ENCODE assay signal across 8 mouse cellular contexts in genomic region chr2:28751658-28752057, GRCm38 (mm10). TPM values are rescaled to one million over a fixed set of nuclear protein-coding genes. Genes with fewer than 3 reads are reported as not detected.
A peak's percentile ranks its signal among the peaks of the same experiment; 100 is the strongest.
DNase-seq lines count a peak whose midpoint lies in the region; ATAC-seq lines count a peak whose summit lies in the region.

No protein-coding gene starts in this region.

- 13% methylated on average over 17 of the region's 17 CpGs for WGBS in heart, embryonic 10.5 days
- WGBS in macrophage (ENCODE audit: missing documents): 7% methylated on average over 17 of the region's 17 CpGs

- intact Hi-C loops in heart, postnatal 14 days (cut with DNase I): no loop called here

- no peaks in the 10 kb centered on the region for H3K36me3 ChIP-seq in heart, embryonic 10.5 days
- H3K36me3 ChIP-seq in macrophage (ENCODE audit: inconsistent target): no peaks in the 10 kb centered on the region

- H3K9me3 ChIP-seq in heart, embryonic 10.5 days: no peaks in the 10 kb centered on the region

- H3K27me3 ChIP-seq in heart, embryonic 10.5 days (ENCODE audit: insufficient read depth, poor library complexity, severe bottlenecking): peaks cover 63% of the 10 kb centered on the region

- no peaks in the 10 kb centered on the region for H3K79me2 ChIP-seq in macrophage (ENCODE audit: inconsistent target)

- DNase-seq in heart, embryonic 10.5 days (ENCODE audit: low spot score): no peak
- no peak for DNase-seq in heart, postnatal 14 days
- DNase-seq in CD4-positive helper T cell, adult 2 months (ENCODE audit: low read depth, low spot score): peak; percentile 13
- no peak for DNase-seq in Muller cell, postnatal 12 days (ENCODE audit: inconsistent ontology term)
- no peak for DNase-seq in spleen, postnatal 4 days (ENCODE audit: low spot score in 2 of 2)
- DNase-seq in left cerebral cortex, adult 9 months (ENCODE audit: low spot score in 2 of 2): no peak

- ATAC-seq in granulocyte monocyte progenitor cell, adult 5-6 weeks (replicated peaks; ENCODE audit: poor library complexity, severe bottlenecking): 0 out of 2 replicates have a peak, but pooled peaks have one; percentile 28

- peaks cover 20% of the 10 kb centered on the region for H3K4me1 ChIP-seq in heart, embryonic 10.5 days

- peak overlapping the region; percentile 58 for H3K4me3 ChIP-seq in heart, embryonic 10.5 days
- peak overlapping the region; percentile 14; the same call in 1 of the 2 replicates for H3K4me3 ChIP-seq in macrophage (ENCODE audit: inconsistent target)

- no peak overlapping the region for H3K27ac ChIP-seq in heart, embryonic 10.5 days
- H3K27ac ChIP-seq in macrophage: no peak overlapping the region

RNA-seq across cellular contexts. Expression of gene Ak8, which starts 51.7 kb away (rescaled TPM):
- 0.55 and 1.1 TPM in 2 replicates for polyA plus RNA-seq in heart, embryonic 10.5 days (2016; fragmentation: Nextera tagmentation; extraction: Ambion mirVana)
- under 1 TPM in 1 of 2 experiments, not detected in 1; 0.24 TPM for total RNA-seq in heart, postnatal 14 days (2021)
- total RNA-seq in granulocyte monocyte progenitor cell, adult 5-6 weeks (2014; fragmentation: Nextera tagmentation): not detected in 2 replicates
- not detected in 2 replicates for total RNA-seq in granulocyte monocyte progenitor cell, adult 5-6 weeks (2017)
- 10 to 100 TPM in 19 of 26 experiments, 1 to 10 TPM in 7; 1.3 to 48.3 (median 15.5) TPM for total RNA-seq in macrophage (2018; cell fraction: chromatin; rRNA removed)
- 10 to 100 TPM in 20 of 26 experiments, 1 to 10 TPM in 6; 8.2 to 14.8 (median 11.6) TPM for total RNA-seq in macrophage (2018; cell fraction: cytosol; rRNA removed)
- total RNA-seq in macrophage (2018; cell fraction: nucleus; rRNA removed): 10 to 100 TPM in 7 of 26 experiments, 1 to 10 TPM in 19; 1.3 to 15.8 (median 6.4) TPM
- polyA plus RNA-seq in macrophage (2018): 5.3 to 14.5 TPM (median 9.7 TPM) in 3 replicates

RNA-seq across cellular contexts. Expression of gene Spaca9, which starts 52.1 kb away (rescaled TPM):
- polyA plus RNA-seq in heart, embryonic 10.5 days (2016; fragmentation: Nextera tagmentation; extraction: Ambion mirVana): 3.2 and 4.7 TPM in 2 replicates
- total RNA-seq in heart, postnatal 14 days (2021): under 1 TPM in 1 of 2 experiments, not detected in 1; 0.53 TPM
- 5.0 TPM in 1 of 2 replicates, not detected in the other for total RNA-seq in granulocyte monocyte progenitor cell, adult 5-6 weeks (2014; fragmentation: Nextera tagmentation)
- 4.8 and 4.9 TPM in 2 replicates for total RNA-seq in granulocyte monocyte progenitor cell, adult 5-6 weeks (2017)
- total RNA-seq in macrophage (2018; cell fraction: chromatin; rRNA removed): 1 to 10 TPM in 13 of 26 experiments, under 1 TPM in 1, not detected in 12; 0.90 to 6.5 (median 4.1) TPM
- 10 to 100 TPM; 13.7 to 30.5 (median 21.4) TPM for total RNA-seq in macrophage (2018; cell fraction: cytosol; rRNA removed)
- 1 to 10 TPM in 25 of 26 experiments, not detected in 1; 1.1 to 9.9 (median 4.0) TPM for total RNA-seq in macrophage (2018; cell fraction: nucleus; rRNA removed)
- polyA plus RNA-seq in macrophage (2018): 11.7 to 25.3 TPM (median 13.8 TPM) in 3 replicates
